Mouse (Mus musculus) liver, embryonic 11.5 days (tissue): ENCODE measurements around the gene Slc5a4a. TPM values are rescaled to one million over a fixed set of nuclear protein-coding genes. Genes with fewer than 3 reads are reported as not detected.

Experiments used
- ATAC-seq: fragments of 200-750 bp; cut with Nextera tagmentation; replicated peaks from 2 replicates; pipeline ENCODE4 v1.8.0; 2017; ENCODE audit warnings: moderate number of reproducible peaks, mild to moderate bottlenecking, moderate TSS enrichment, moderate library complexity; ENCODE audit not compliant: low FRiP score
- DNase-seq: peaks from one replicate; pipeline ENCODE4 v3.0.0-alpha.2; 2017; ENCODE audit warnings: low spot score
- H3K27ac ChIP-seq: fragments of 300-500 bp; sonication (generic); 2 replicates; pipeline ENCODE4 v1.5.1; 2014; ENCODE audit warnings: mild to moderate bottlenecking, low read depth, low read length, control low read depth
- H3K27me3 ChIP-seq: fragments of 300-500 bp; sonication (generic); replicated peaks from 2 replicates; pipeline ENCODE4 v1.6.1; 2014; ENCODE audit warnings: low read length, mixed read lengths; ENCODE audit not compliant: control insufficient read depth, insufficient read depth
- H3K36me3 ChIP-seq: fragments of 300-500 bp; sonication (generic); 2 replicates; pipeline ENCODE4 v1.6.1; 2014; ENCODE audit warnings: mild to moderate bottlenecking, low read length, moderate library complexity, mixed read lengths; ENCODE audit not compliant: control insufficient read depth, insufficient read depth
- H3K4me1 ChIP-seq: fragments of 300-500 bp; sonication (generic); replicated peaks from 2 replicates; pipeline ENCODE4 v1.6.1; 2014; ENCODE audit warnings: low read length, mixed read lengths; ENCODE audit not compliant: control insufficient read depth, insufficient read depth
- H3K4me2 ChIP-seq: fragments of 300-500 bp; sonication (generic); 2 replicates; pipeline ENCODE4 v1.6.1; 2014; ENCODE audit warnings: mild to moderate bottlenecking, control low read depth, moderate library complexity
- H3K4me3 ChIP-seq: fragments of 300-500 bp; sonication (generic); 2 replicates; pipeline ENCODE4 v1.5.1; 2014; ENCODE audit warnings: low read depth, low read length, control low read depth
- H3K9ac ChIP-seq: fragments of 300-500 bp; sonication (generic); 2 replicates; pipeline ENCODE4 v1.6.1; 2014; ENCODE audit warnings: low read depth, low read length, control low read depth
- H3K9me3 ChIP-seq: fragments of 300-500 bp; sonication (generic); 2 replicates; pipeline ENCODE4 v1.6.1; 2016; ENCODE audit warnings: low read length, inconsistent platforms, mixed read lengths; ENCODE audit not compliant: control insufficient read depth
- WGBS: fragments of 180-500 bp; shearing (Covaris S2); extraction: QIAGEN DNeasy Blood & Tissue Kit; methylation state at CpG from one replicate; pipeline ENCODE4 v1.1.7; 2014; 5-methylcytosine and 5-hydroxymethylcytosine counted together
- polyA plus RNA-seq: library from polyadenylated mRNA; unstranded; fragments of >200 nt; fragmentation: Nextera tagmentation; extraction: Ambion mirVana; gene quantifications from 2 replicates; pipeline ENCODE4 v1.2.1, GENCODE M21; 2014

Slc5a4a gene
- polyA plus RNA-seq, 1 experiment from 2014 or later, result 0.08 TPM

- H3K27me3 ChIP-seq, result no peaks in the 10 kb centered on the region
- no peak overlapping the region for H3K27ac ChIP-seq
- DNase-seq (peak; percentile 15), ATAC-seq (no peak)
- H3K4me1 ChIP-seq, result no peaks in the 10 kb centered on the region
- no peak overlapping the region for H3K4me3 ChIP-seq
- 86% methylated on average over 13 of the region's 13 CpGs for WGBS
- 0 out of 2 replicates have a peak, but pooled peaks cover 3% of the 10 kb centered on the region for H3K36me3 ChIP-seq
- H3K4me2 ChIP-seq, result no peak overlapping the region
- no peaks in the 10 kb centered on the region for H3K9me3 ChIP-seq
- H3K9ac ChIP-seq, result no peak overlapping the region
These were observed 60.1 kb downstream of the Slc5a4a start for GRCm38 (mm10) chr10:76207262-76207796.

GRCm38 (mm10) chr10:76209241-76209640 lies 62.0 kb downstream of the Slc5a4a start:
- H3K36me3 ChIP-seq, result peaks cover 8% of the 10 kb centered on the region
- no peak overlapping the region for H3K4me3 ChIP-seq
- DNase-seq, result peak; percentile 24
- H3K4me2 ChIP-seq, result no peak overlapping the region
- H3K9me3 ChIP-seq, result peaks cover 2% of the 10 kb centered on the region; the same call in 1 of the 2 replicates
- no peaks in the 10 kb centered on the region for H3K4me1 ChIP-seq
- WGBS, result 87% methylated on average over 8 of the region's 8 CpGs
- no peak for ATAC-seq
- no peak overlapping the region for H3K9ac ChIP-seq
- no peak overlapping the region for H3K27ac ChIP-seq
- H3K27me3 ChIP-seq, result no peaks in the 10 kb centered on the region

GRCm38 (mm10) chr10:76210806-76211205 lies 63.6 kb downstream of the Slc5a4a start:
- no peaks in the 10 kb centered on the region for H3K4me1 ChIP-seq
- no peak overlapping the region for H3K4me3 ChIP-seq
- H3K9me3 ChIP-seq, result peaks cover 9% of the 10 kb centered on the region; the same call in 1 of the 2 replicates
- H3K27me3 ChIP-seq, result no peaks in the 10 kb centered on the region
- peaks cover 24% of the 10 kb centered on the region for H3K36me3 ChIP-seq
- H3K9ac ChIP-seq, result no peak overlapping the region
- DNase-seq (peak; percentile 15), ATAC-seq (no peak)
- H3K4me2 ChIP-seq, result no peak overlapping the region
- H3K27ac ChIP-seq, result no peak overlapping the region
- WGBS, result 93% methylated on average over 7 of the region's 7 CpGs

GRCm38 (mm10) chr10:76212121-76212520 lies 64.9 kb downstream of the Slc5a4a start:
- Histone ChIP-seq H3K4me3 (no peak overlapping the region), H3K9ac (no peak overlapping the region), H3K4me2 (no peak overlapping the region), H3K4me1 (no peaks in the 10 kb centered on the region), H3K27me3 (no peaks in the 10 kb centered on the region), H3K27ac (no peak overlapping the region), H3K36me3 (peaks cover 29% of the 10 kb centered on the region), H3K9me3 (peaks cover 9% of the 10 kb centered on the region; the same call in 1 of the 2 replicates)
- DNase-seq (no peak), ATAC-seq (no peak)
- 82% methylated on average over 6 of the region's 6 CpGs for WGBS

- H3K9ac ChIP-seq, result no peak overlapping the region
- peaks cover 9% of the 10 kb centered on the region; the same call in 1 of the 2 replicates for H3K9me3 ChIP-seq
- DNase-seq, result peak; percentile 16
- no peaks in the 10 kb centered on the region for H3K27me3 ChIP-seq
- H3K36me3 ChIP-seq, result peaks cover 29% of the 10 kb centered on the region
- H3K4me1 ChIP-seq, result no peaks in the 10 kb centered on the region
- 82% methylated on average over 4 of the region's 4 CpGs for WGBS
- ATAC-seq, result no peak
- H3K27ac ChIP-seq, result no peak overlapping the region
- no peak overlapping the region for H3K4me3 ChIP-seq
- no peak overlapping the region for H3K4me2 ChIP-seq
These were observed 66.9 kb downstream of the Slc5a4a start for GRCm38 (mm10) chr10:76214161-76214560.

GRCm38 (mm10) chr10:76217056-76217455 lies 69.8 kb downstream of the Slc5a4a start:
- H3K27ac ChIP-seq, result no peak overlapping the region
- H3K4me2 ChIP-seq, result no peak overlapping the region
- peaks cover 9% of the 10 kb centered on the region; the same call in 1 of the 2 replicates for H3K9me3 ChIP-seq
- WGBS, result 94% methylated on average over 17 of the region's 17 CpGs
- ATAC-seq (no peak), DNase-seq (peak; percentile 26)
- H3K27me3 ChIP-seq, result no peaks in the 10 kb centered on the region
- H3K9ac ChIP-seq, result no peak overlapping the region
- H3K4me3 ChIP-seq, result no peak overlapping the region
- H3K36me3 ChIP-seq, result peaks cover 26% of the 10 kb centered on the region
- no peaks in the 10 kb centered on the region for H3K4me1 ChIP-seq

GRCm38 (mm10) chr10:76218240-76218639 lies 71.0 kb downstream of the Slc5a4a start:
- Histone ChIP-seq H3K27ac (no peak overlapping the region), H3K4me1 (no peaks in the 10 kb centered on the region), H3K9me3 (peaks cover 9% of the 10 kb centered on the region; the same call in 1 of the 2 replicates), H3K9ac (no peak overlapping the region), H3K4me3 (no peak overlapping the region), H3K27me3 (no peaks in the 10 kb centered on the region), H3K4me2 (no peak overlapping the region), H3K36me3 (peaks cover 26% of the 10 kb centered on the region)
- ATAC-seq (no peak), DNase-seq (no peak)
- WGBS, result 80% methylated on average over 9 of the region's 9 CpGs

GRCm38 (mm10) chr10:76225944-76226343 lies 78.7 kb downstream of the Slc5a4a start:
- DNase-seq (no peak), ATAC-seq (no peak)
- Histone ChIP-seq H3K4me2 (no peak overlapping the region), H3K27me3 (no peaks in the 10 kb centered on the region), H3K27ac (no peak overlapping the region), H3K36me3 (no peaks in the 10 kb centered on the region), H3K4me1 (no peaks in the 10 kb centered on the region), H3K9ac (no peak overlapping the region), H3K4me3 (no peak overlapping the region), H3K9me3 (no peaks in the 10 kb centered on the region)
- WGBS, result 86% methylated on average over 11 of the region's 11 CpGs

GRCm38 (mm10) chr10:76229627-76230026 lies 82.4 kb downstream of the Slc5a4a start:
- no peak overlapping the region for H3K4me3 ChIP-seq
- ATAC-seq (no peak), DNase-seq (no peak)
- no peaks in the 10 kb centered on the region for H3K27me3 ChIP-seq
- H3K4me2 ChIP-seq, result no peak overlapping the region
- no peaks in the 10 kb centered on the region for H3K9me3 ChIP-seq
- no peak overlapping the region for H3K9ac ChIP-seq
- no peaks in the 10 kb centered on the region for H3K4me1 ChIP-seq
- WGBS, result 58% methylated on average over 1 of the region's 1 CpGs
- no peaks in the 10 kb centered on the region for H3K36me3 ChIP-seq
- H3K27ac ChIP-seq, result no peak overlapping the region
